Mouse (Mus musculus): ENCODE results near the gene Prkch. TPM values are rescaled to one million over a fixed set of nuclear protein-coding genes. Genes with fewer than 3 reads are reported as not detected.

Gene Prkch
- total and polyA plus RNA-seq, 3 experiments = 0.33 TPM; not detected in 2

GRCm38 (mm10) chr12:73611741-73612140 is 27.1 kb downstream of the Prkch start:
- no peak for DNase-seq (ENCODE audit: low spot score)

GRCm38 (mm10) chr12:73613183-73613582 is 28.6 kb downstream of the Prkch start:
- Histone ChIP-seq H3K4me3 (ENCODE audit: low read depth, low read length) (no peak overlapping the region), H3K27me3 (ENCODE audit: insufficient read depth, low read length) (no peaks in the 10 kb centered on the region; the same call in 1 of the 2 replicates), H3K4me1 (ENCODE audit: insufficient read depth, low read depth, low read length) (no peaks in the 10 kb centered on the region), H3K36me3 (replicated peaks) (no peaks in the 10 kb centered on the region), H3K9me3 (replicated peaks) (peaks cover 16% of the 10 kb centered on the region)
- ATAC-seq (ENCODE audit: extremely low read depth, insufficient number of reproducible peaks, low FRiP score, poor library complexity, severe bottlenecking) (no peak), DNase-seq (ENCODE audit: low spot score) (no peak)
- TF ChIP-seq CTCF (IDR thresholded peaks at IDR 0.05; ENCODE audit: low read depth, low read length) (no peak), TAL1 (conservative IDR thresholded peaks at IDR 0.05; ENCODE audit: low read depth, low read length) (no peak), GATA1 (IDR thresholded peaks at IDR 0.05; ENCODE audit: borderline replicate concordance, low read length) (no peak), POLR2AphosphoS5 (IDR thresholded peaks at IDR 0.05; ENCODE audit: insufficient replicate concordance, low read depth, low read length) (no peak), GATA2 (IDR thresholded peaks at IDR 0.05; ENCODE audit: borderline replicate concordance, low read depth, low read length) (no peak)

More at GRCm38 (mm10) chr12:73611741-73612140, 27.1 kb downstream of the Prkch start:
- no peak for ATAC-seq (ENCODE audit: extremely low read depth, insufficient number of reproducible peaks, low FRiP score, poor library complexity, severe bottlenecking)
- H3K9me3 ChIP-seq (replicated peaks) = peaks cover 16% of the 10 kb centered on the region
- H3K4me1 ChIP-seq (ENCODE audit: insufficient read depth, low read depth, low read length) = no peaks in the 10 kb centered on the region
- no peak overlapping the region for H3K4me3 ChIP-seq (ENCODE audit: low read depth, low read length)
- H3K27me3 ChIP-seq (ENCODE audit: insufficient read depth, low read length) = peaks cover 2% of the 10 kb centered on the region; the same call in 1 of the 2 replicates
- TF ChIP-seq POLR2AphosphoS5 (IDR thresholded peaks at IDR 0.05; ENCODE audit: insufficient replicate concordance, low read depth, low read length) (no peak), GATA1 (IDR thresholded peaks at IDR 0.05; ENCODE audit: borderline replicate concordance, low read length) (no peak), CTCF (IDR thresholded peaks at IDR 0.05; ENCODE audit: low read depth, low read length) (no peak), GATA2 (IDR thresholded peaks at IDR 0.05; ENCODE audit: borderline replicate concordance, low read depth, low read length) (no peak), TAL1 (conservative IDR thresholded peaks at IDR 0.05; ENCODE audit: low read depth, low read length) (no peak)
- H3K36me3 ChIP-seq (replicated peaks) = no peaks in the 10 kb centered on the region

DNA sequence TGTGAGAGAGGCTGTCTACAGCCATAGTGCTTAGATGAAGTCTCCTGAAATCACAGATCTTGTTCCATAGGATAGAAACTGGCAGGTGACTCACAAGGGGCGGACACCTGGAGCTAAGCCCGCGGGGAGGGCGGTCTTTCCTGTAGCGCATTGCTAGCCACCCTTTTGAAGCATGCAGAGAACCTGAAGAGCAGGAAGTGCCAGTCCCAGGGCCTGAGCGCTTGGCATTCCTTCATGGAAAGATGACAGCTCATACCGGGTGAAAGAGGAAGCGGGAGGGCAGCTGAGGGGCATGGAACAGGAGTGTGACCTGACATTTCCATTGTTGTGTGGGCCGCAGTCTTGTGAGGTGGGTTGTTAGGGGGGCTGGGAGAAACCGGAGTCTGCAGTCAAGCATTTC is 33.1 kb downstream of the Prkch start:
- no peak for TF ChIP-seq GATA1 (IDR thresholded peaks at IDR 0.05; ENCODE audit: borderline replicate concordance, low read length)
- TF ChIP-seq POLR2AphosphoS5 (IDR thresholded peaks at IDR 0.05; ENCODE audit: insufficient replicate concordance, low read depth, low read length) = no peak
- TF ChIP-seq TAL1 (conservative IDR thresholded peaks at IDR 0.05; ENCODE audit: low read depth, low read length) = no peak
- no peak for TF ChIP-seq CTCF (IDR thresholded peaks at IDR 0.05; ENCODE audit: low read depth, low read length)
- no peak for TF ChIP-seq GATA2 (IDR thresholded peaks at IDR 0.05; ENCODE audit: borderline replicate concordance, low read depth, low read length)
- H3K4me1 ChIP-seq (ENCODE audit: insufficient read depth, low read depth, low read length) = no peaks in the 10 kb centered on the region
- no peak for ATAC-seq (ENCODE audit: extremely low read depth, insufficient number of reproducible peaks, low FRiP score, poor library complexity, severe bottlenecking)
- no peaks in the 10 kb centered on the region for H3K36me3 ChIP-seq (replicated peaks)
- no peak overlapping the region for H3K4me3 ChIP-seq (ENCODE audit: low read depth, low read length)
- DNase-seq (ENCODE audit: low spot score) = no peak
- H3K27me3 ChIP-seq (ENCODE audit: insufficient read depth, low read length) = no peaks in the 10 kb centered on the region
- H3K9me3 ChIP-seq (replicated peaks) = peaks cover 14% of the 10 kb centered on the region

DNA sequence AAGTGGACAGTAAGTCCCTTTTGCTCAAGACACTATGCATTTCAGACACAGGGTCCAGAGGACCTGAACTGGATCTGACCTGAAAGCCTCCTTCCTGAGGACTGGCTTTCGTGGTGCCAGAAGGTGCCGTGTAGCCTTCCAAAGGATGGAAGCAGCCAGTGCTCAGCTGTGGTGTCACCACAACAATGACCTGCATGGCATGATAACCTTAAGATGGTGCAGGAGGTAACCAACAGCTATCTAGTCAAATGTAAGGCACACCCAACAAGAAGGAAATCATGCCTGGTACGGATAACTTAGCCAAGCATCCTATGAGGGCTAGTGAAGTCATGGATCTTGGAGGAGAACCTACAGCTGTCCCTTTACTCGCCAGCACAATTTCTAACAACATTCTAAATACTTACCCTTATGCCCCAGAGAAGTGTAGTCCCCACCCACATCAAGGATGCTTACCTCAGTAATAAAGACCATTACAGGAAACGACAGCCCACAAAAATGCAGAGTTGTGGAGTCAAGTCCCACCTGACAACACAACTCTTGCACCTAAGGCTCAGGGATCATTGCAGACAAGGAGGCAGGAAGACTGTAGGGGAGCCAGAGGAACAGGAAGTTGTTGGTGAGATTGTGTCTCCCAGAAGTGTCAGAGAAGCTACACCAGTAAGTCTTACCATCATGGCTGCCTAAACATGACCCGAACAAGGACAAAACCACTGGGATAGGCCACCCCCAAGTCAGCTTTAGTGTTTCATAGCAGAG is 40.9 kb downstream of the Prkch start:
- DNase-seq (ENCODE audit: low spot score) (no peak), ATAC-seq (ENCODE audit: extremely low read depth, insufficient number of reproducible peaks, low FRiP score, poor library complexity, severe bottlenecking) (no peak)
- no peaks in the 10 kb centered on the region for H3K27me3 ChIP-seq (ENCODE audit: insufficient read depth, low read length)
- peaks cover 2% of the 10 kb centered on the region for H3K9me3 ChIP-seq (replicated peaks)
- H3K36me3 ChIP-seq (replicated peaks) = no peaks in the 10 kb centered on the region
- H3K4me1 ChIP-seq (ENCODE audit: insufficient read depth, low read depth, low read length) = no peaks in the 10 kb centered on the region
- no peak overlapping the region for H3K4me3 ChIP-seq (ENCODE audit: low read depth, low read length)
- TF ChIP-seq CTCF (IDR thresholded peaks at IDR 0.05; ENCODE audit: low read depth, low read length) (no peak), TAL1 (conservative IDR thresholded peaks at IDR 0.05; ENCODE audit: low read depth, low read length) (no peak), GATA1 (IDR thresholded peaks at IDR 0.05; ENCODE audit: borderline replicate concordance, low read length) (no peak), GATA2 (IDR thresholded peaks at IDR 0.05; ENCODE audit: borderline replicate concordance, low read depth, low read length) (no peak), POLR2AphosphoS5 (IDR thresholded peaks at IDR 0.05; ENCODE audit: insufficient replicate concordance, low read depth, low read length) (no peak)

DNA sequence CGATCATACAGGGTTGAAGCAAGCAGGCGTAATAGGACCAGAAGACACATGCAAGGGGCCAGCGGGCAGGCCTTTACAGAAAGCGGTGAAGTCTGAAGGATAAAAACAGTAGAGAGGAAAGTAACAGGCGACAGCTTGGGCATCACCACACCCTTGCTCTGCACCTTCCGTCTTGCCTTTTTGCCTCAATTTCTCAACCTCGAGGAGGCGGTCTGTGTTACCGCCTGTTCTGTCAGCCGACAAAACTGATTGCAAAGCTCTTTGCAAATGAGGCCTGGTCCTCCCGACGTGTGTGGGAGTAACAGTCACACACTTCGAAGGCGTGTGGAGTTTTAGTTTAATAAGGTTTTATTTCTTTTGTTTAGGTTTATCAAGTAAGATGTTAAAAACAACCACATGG is 43.3 kb downstream of the Prkch start:
- H3K27me3 ChIP-seq (ENCODE audit: insufficient read depth, low read length) = peaks cover 3% of the 10 kb centered on the region; the same call in 1 of the 2 replicates
- no peaks in the 10 kb centered on the region for H3K36me3 ChIP-seq (replicated peaks)
- TF ChIP-seq CTCF (IDR thresholded peaks at IDR 0.05; ENCODE audit: low read depth, low read length) (no peak), TAL1 (conservative IDR thresholded peaks at IDR 0.05; ENCODE audit: low read depth, low read length) (no peak), GATA1 (IDR thresholded peaks at IDR 0.05; ENCODE audit: borderline replicate concordance, low read length) (no peak), GATA2 (IDR thresholded peaks at IDR 0.05; ENCODE audit: borderline replicate concordance, low read depth, low read length) (no peak), POLR2AphosphoS5 (IDR thresholded peaks at IDR 0.05; ENCODE audit: insufficient replicate concordance, low read depth, low read length) (no peak)
- H3K9me3 ChIP-seq (replicated peaks) = peaks cover 6% of the 10 kb centered on the region
- no peak for DNase-seq (ENCODE audit: low spot score)
- H3K4me3 ChIP-seq (ENCODE audit: low read depth, low read length) = no peak overlapping the region
- H3K4me1 ChIP-seq (ENCODE audit: insufficient read depth, low read depth, low read length) = no peaks in the 10 kb centered on the region
- ATAC-seq (ENCODE audit: extremely low read depth, insufficient number of reproducible peaks, low FRiP score, poor library complexity, severe bottlenecking) = no peak

DNA sequence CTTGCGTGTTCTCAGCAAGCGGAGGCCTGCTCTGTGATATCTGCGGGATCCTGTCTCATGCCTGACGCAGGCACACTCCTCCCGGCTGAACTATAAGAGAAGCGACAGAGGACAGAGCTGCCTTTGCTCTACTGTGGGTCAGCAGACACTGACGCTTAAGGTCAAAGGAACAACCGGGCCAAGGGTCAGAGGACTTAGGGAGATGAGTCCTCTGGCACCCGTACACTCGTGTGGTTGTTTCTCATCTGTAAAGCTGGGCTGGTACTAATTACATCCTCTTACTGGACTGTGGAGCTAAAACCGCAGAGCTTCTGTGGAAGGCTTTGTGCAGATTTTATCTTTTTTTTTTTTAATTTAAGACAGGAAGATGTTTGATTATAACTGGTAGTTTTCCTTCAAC is 46.0 kb downstream of the Prkch start:
- H3K9me3 ChIP-seq (replicated peaks) = peaks cover 6% of the 10 kb centered on the region; the same call in 1 of the 2 replicates
- no peaks in the 10 kb centered on the region for H3K4me1 ChIP-seq (ENCODE audit: insufficient read depth, low read depth, low read length)
- TF ChIP-seq GATA2 (IDR thresholded peaks at IDR 0.05; ENCODE audit: borderline replicate concordance, low read depth, low read length) (no peak), POLR2AphosphoS5 (IDR thresholded peaks at IDR 0.05; ENCODE audit: insufficient replicate concordance, low read depth, low read length) (no peak), TAL1 (conservative IDR thresholded peaks at IDR 0.05; ENCODE audit: low read depth, low read length) (no peak), GATA1 (IDR thresholded peaks at IDR 0.05; ENCODE audit: borderline replicate concordance, low read length) (no peak), CTCF (IDR thresholded peaks at IDR 0.05; ENCODE audit: low read depth, low read length) (no peak)
- no peak for ATAC-seq (ENCODE audit: extremely low read depth, insufficient number of reproducible peaks, low FRiP score, poor library complexity, severe bottlenecking)
- H3K36me3 ChIP-seq (replicated peaks) = no peaks in the 10 kb centered on the region
- no peak overlapping the region for H3K4me3 ChIP-seq (ENCODE audit: low read depth, low read length)
- no peak for DNase-seq (ENCODE audit: low spot score)
- H3K27me3 ChIP-seq (ENCODE audit: insufficient read depth, low read length) = peaks cover 4% of the 10 kb centered on the region; the same call in 1 of the 2 replicates
